Mouse (Mus musculus): ENCODE results near the gene Pold4.
"Not testable (repeated sequence)": the region's sequence is repeated elsewhere in the genome, so short reads cannot be mapped to it uniquely, and the experiment has no call there.

Pold4 gene

DNA sequence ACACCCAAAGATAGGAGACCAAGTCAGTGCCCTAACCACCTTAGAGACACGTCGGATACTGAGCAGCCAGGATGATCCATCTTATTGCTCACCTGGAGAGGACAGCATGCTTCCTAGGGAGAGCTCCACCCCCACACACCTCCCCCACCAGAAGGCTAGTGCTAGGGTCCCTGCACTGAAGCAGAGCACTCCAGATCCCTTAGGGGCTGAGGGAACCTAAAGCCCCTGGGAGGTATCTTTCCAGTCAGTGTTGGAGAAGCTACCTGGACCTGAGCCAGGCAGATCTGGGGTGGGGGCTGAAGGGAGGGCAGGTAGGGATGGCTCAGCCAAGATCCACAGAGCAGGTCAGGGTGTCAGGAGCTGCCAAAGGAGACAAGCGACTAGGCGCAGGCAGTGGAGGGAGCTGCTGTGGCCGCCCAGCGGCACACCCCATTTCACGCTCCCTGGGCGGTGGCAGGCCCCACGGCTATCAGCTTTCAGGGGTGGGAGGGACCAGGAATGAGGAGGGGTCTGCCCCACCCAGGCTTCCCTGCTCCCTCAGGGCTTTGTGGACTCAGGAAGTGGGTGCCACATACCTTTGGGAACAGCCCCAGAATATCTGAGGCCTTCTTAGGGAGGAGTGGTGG lies 2.1 kb upstream of the Pold4 start:
- no peak for DNase-seq

DNA sequence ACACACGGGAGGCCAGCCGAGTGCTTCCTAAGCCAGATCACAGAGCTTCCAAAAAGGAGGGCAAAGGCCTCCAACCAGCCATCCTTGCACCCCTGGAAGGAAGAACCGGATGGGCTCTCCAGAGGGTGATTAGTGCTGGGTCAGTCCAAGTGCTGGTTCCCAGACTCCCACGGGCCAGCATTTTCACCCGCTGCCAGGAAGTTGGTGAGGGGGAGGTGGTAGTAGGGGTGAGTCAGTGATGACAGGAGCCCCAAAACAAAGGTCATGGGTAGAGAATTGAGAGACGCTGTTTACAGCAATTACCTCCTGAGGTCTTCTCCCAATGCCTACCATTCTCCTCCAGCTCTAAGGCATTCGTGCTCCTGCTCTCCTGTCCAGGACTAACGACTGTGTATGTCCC lies 1.3 kb upstream of the Pold4 start:
- DNase-seq = no peak

DNA sequence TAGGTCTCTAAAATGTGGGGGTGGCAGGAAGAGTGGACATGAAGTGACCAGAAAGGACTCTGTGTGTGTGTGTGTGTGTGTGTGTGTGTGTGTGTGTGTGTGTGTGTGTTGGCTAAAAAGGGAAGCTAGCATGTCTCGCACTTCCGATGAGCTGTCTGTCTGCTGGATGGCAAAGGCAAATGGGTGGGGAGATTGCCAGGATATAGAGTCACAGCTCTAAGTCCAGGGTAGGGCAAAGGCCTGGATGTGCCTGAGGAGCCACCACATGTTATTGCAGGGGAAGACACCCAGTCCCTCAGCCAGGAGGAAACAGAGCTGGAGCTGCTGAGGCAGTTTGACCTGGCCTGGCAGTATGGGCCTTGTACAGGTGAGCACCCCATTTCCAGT lies 480 bp downstream of the Pold4 start:
- no peak for DNase-seq

DNA sequence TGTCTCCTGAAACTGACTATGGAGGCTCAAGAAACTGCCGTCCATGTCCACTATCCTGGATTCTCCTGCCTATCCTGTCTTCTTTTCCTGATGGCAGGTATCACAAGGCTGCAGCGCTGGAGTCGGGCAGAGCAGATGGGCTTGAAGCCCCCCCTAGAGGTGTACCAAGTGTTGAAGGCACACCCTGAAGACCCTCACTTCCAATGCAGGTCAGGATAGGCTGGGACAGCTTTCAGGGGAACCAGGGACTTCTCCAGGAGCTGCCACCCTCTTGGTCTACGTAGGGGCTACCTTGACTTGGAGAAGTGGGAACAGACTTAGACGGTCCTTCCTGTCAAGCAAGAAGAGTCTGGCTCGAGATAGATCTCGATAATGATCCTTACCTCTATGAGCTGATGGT lies 952 bp downstream of the Pold4 start:
- no peak for DNase-seq

DNA sequence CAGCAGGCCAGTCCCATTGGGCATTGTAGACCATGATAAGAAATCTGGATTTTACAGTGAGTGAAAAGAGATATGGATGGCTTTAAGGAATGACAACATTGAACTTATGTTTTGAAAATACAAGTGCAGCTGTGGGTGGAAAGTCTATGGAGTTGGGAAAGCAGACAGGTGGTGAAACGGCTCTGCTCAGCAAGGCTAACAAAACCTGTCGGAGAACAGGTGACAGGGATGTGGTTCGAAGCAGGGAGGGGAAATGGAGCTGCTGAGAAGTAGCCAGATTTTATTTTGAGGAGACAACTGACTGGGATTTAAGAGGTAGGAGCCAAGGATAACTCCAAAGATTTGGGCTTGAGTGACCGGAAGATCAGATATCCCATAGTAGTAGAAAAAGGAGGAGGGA lies 2.8 kb downstream of the Pold4 start:
- no peak for DNase-seq

DNA sequence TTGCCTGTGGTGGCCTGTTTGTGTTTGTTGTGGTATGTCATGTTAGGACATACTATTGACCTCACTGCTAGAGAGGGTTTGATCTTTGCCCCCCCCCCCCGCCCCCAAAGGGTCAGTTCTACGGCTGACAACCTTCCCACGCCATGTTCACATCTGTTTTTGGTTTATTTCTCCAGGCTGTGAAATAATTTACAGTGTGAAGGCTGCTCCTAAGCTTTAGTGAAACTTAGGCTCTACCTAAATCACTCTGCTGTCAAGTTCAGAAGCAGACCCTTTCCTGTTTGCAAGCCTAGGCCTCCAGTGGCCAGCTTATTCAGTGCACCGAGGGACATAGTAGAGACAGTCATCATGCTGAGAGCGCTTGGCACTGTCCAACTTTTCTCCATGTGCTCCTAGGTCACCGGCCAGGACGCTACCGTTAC lies 8.6 kb downstream of the Pold4 start:
- no peak for DNase-seq

DNA sequence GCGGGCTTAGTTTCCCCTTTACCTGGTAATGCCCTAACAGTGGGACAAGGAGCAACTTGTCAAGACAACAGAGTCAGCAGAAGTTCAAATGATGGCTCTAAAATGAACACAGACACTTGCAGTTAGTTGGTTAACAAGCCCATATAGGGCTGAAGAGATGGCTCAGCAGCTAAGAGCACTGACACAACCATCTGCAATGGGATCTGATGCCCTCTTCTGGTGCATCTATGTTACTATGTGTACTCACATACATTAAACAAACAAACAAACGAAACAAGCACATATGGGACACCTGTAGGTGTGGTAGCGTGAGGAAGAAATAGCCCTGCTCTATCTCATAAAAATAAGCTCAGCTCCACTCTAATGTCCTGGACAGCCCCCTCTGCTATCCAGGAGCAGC lies 10.7 kb downstream of the Pold4 start:
- no peak for DNase-seq

DNA sequence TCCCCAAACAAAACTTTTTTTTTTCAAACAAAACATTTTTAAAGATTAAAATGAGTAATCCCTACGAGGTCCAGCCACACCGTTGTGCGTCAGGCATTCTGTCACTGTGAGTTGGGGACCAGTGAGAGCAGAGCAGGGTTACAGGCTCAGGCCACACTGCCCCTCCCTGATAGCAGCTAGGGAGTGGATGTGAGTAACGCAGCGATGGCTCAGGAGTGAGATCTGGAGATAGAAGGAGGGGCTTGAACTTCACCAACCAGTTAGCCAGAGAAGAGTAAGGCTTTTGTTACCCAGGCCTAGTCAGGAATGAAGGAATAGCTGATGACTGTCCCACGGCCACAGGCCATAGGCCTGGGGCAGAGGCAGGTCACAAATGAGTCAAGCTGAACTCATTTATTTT lies 13.1 kb downstream of the Pold4 start:
- DNase-seq = no peak

DNA sequence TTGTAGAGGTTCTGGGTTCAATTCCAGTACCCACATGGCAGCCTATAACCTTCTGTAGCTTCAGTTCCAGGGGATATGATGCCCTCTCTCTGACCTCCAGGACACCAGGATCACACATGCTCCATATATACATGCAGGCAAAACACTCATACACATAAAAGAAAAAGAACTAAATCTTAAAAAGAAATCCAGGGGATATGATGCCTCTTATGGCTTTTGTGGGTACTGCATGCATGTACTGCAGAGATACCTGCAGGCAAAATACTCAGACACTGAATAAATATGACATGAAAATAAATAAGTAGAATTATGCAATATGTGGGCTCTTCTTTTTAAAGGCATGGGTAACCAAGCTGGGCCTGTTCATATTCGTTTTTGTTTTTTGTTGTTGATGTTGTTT lies 15.3 kb downstream of the Pold4 start:
- no peak for DNase-seq

DNA sequence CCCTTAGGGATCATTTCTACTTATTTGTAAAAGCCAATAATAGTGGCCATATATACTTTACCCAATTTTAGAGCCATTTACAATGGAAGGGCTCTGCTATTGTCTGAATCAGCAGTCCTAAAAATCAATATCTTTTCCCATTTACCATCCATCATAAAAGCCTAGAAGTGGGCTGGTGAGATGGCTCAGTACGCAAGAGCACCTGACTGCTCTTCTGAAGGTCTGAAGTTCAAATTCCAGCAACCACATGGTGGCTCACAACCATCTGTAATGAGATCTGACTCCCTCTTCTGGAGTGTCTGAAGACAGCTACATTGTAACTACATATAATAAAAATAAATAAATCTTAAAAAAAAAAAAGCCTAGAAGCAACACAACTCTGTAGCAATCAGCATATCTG lies 17.0 kb downstream of the Pold4 start:
- DNase-seq = not testable (repeated sequence)

DNA sequence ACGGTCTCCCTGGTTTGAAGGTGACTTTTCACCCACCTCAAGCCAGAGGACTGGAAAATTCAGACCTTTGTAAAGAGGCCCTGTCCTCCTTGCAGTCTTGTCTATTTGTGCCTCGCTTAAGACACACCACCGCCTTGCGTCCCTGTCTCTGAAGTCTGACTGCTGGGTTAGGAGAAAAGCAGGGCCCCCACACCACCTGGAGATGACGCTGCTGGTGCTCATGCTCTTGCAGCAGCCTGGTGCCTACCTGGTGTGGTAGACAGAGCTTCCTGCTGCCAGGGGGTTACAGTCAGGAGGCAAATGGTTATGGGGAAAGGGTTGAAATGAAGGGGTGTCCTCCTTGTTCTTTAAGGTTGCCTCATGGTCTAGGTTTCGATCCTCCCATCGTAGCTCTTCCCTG lies 22.5 kb downstream of the Pold4 start:
- DNase-seq = no peak

DNA sequence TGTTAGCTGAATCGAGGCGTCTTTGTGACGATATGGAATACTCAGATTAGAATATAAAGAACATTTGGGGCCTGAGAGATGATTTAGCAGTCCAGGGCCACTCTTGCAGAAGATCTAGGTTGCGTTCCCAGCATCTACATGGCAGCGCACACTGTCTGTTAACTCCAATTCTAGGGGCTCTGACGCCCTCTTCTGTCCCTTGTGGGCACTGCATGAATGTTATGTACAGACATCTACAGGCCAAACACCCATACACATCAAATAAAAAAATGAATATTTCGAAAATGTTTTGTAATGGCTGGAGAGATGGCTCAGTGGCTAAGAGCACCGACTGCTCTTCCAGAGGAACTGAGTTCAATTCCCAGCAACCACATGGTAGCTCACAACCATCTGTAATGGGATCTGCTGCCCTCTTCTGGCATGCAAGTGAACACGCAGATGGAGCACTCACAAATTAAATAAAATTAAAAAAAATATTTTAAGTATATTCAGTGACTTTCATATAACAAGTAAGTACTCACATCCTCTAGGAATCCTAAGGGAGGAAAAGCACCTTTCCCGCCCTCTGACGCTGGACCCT lies 24.0 kb downstream of the Pold4 start:
- no peak for DNase-seq

DNA sequence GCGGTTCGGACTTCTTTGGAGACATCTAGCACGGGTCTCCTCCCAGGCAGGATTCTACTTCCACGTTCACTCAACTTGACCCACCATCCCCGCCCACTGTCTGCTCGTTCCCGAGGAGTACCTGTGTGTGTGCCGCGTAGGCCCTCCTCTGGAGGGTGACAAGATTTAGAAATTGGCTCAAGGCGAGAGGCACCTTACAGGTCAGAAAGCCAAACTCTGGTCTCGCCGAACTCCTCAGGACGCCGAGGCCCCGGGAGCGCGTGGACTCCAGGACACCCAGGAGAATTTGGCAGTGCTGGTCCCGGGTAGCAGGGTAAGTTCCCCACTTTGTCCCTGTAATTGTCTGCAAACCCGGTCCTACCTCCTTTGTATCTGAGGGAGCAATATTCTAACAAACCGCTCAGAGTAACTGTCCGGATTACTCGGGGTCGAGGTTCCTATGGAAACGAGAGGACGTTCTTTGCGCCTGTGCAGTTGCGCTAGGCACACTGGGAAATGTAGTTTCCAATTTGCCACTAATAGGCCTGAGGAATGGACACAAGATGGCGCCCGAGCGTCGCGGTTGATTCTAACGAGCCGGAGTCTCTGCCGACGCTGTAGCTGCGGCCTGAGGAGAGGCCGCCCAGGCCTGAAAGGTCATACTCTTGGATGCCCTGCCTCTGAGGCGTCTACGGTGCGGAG lies 25.7 kb downstream of the Pold4 start:
- peak; percentile 94 to 95 for DNase-seq

DNA sequence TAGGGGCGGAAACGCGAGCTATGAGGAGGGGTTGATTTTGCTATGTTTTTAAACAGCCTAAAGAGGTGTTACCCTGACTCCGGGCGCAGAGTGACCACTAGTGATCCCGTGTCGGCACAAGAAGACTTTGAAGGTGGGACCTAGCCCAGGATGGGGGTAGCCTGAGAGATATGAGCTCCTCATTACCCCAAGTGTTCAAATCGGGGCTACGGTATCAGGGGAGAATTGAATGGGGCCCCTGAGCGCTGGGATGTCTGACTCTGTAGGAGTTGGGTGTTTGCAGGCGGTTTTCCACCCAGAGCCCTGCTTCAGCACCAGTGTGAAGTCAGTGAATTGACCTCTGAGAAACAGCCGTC lies 26.2 kb downstream of the Pold4 start:
- no peak for DNase-seq

DNA sequence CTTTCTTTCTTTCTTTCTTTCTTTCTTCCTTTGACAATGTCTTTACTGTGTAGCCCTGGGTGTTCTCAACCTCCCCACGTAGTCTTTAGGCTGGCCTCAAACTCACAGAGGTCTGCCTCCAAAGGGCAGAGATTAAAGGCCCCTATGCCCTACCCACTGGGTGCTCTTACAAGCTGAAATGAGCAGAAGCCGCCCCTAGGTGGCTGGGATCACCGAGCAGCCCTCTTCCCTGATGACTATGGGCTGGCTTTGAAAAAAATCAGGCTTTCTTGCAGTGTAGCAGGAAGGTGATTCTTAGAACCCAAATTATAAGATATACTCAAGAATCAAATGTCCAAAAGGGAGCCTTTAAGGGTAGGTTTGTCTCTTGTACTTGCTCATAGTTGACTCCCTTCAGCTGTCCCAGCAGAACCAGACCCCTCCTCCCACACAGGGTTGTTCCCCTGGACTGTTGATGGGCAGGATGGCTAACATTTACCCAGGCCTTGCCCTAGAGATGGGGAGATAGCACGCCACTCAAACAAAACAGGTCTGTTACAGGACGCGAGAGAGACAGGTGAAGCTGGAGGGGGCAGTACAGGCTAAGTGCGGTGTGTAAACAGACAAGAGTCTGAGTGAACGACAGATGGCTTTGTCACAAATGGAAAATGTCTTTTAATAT lies 29.5 kb downstream of the Pold4 start:
- DNase-seq = no peak

DNA sequence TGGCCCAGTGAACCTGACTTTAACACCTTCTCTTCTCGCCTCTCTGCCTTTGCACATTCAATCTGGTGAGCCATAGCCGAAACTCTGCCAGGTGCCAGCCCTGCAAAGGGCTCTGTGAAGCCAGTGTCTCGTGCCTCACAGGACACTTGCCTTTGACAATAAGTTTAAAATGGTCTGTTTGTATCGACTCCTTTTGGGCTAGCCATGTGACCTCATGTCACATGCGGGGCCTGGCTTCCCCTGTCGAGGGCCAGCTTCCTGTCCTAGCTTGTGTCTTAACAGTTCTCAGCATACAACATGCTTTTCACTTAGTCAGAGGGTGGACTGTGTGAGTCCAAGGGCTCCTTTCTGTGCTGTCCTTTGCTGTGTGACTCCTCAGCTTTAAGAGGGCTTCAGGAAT lies 31.1 kb downstream of the Pold4 start:
- DNase-seq = no peak

DNA sequence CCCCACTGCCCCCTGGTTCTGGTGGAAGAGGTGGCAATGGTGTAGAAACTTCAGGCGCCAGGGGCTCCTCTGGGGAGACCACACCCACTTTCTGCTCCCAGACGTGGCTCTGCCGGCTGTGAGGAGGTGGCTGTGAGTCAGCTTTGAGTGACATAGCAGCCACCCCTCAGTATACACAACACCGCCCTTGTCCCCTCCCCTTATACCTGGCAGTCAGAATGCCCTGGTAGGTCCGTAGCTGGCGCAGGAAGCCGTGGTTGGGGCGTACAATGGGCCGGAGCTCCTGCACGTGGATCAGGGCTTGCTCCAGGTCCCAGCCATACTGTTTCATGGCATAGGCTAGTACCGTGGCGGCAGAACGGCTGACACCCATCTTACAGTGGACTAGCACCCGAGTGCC lies 32.0 kb downstream of the Pold4 start:
- no peak for DNase-seq

DNA sequence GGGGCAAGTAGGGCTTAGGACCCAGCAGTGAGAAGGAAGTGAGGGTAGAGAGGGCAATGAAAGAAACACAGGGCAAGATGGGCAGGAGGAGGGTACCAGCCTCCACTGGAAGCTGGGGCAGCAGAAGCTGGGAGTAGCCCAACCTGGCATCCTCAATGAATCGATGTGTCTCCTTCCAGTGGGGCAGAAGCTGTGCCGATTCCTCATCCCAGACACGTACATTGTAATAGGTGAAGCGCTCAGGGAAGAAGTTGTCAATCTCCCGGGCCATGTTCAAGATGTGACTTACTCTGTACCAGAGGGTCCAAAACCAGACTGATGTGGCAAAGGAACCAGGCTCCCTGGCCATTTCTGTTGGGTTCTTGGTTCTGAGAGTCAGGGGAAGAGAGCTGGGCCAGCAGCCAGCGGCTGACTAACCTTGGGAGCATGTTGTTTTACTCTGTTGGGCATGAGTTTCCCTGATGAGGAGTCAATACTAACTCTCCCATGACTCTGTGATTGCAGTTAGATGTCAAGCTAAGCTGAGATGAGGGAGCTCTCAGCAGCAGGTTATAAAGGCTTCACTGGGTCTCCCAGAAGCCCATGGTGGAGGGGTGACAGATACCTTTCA lies 32.6 kb downstream of the Pold4 start:
- no peak for DNase-seq

DNA sequence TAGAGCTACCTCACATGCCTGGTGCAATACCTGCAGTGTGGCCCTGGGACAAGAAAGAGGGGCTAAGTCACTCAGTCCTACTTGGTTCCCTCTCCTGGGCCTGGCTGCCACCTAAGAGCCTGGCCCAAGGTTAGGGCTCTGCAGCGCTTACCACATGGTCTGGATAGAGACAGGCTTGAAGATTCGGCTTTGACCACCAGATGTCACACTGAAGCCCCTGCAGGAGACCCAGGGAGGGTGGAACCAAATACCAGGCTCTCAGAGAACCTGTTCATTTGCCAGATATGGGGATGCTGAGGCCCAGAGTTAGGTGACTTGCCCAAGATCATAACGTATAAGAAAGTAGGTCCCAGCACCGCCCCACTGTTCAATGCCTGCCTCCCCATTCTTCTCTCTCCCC lies 34.3 kb downstream of the Pold4 start:
- DNase-seq = no peak

DNA sequence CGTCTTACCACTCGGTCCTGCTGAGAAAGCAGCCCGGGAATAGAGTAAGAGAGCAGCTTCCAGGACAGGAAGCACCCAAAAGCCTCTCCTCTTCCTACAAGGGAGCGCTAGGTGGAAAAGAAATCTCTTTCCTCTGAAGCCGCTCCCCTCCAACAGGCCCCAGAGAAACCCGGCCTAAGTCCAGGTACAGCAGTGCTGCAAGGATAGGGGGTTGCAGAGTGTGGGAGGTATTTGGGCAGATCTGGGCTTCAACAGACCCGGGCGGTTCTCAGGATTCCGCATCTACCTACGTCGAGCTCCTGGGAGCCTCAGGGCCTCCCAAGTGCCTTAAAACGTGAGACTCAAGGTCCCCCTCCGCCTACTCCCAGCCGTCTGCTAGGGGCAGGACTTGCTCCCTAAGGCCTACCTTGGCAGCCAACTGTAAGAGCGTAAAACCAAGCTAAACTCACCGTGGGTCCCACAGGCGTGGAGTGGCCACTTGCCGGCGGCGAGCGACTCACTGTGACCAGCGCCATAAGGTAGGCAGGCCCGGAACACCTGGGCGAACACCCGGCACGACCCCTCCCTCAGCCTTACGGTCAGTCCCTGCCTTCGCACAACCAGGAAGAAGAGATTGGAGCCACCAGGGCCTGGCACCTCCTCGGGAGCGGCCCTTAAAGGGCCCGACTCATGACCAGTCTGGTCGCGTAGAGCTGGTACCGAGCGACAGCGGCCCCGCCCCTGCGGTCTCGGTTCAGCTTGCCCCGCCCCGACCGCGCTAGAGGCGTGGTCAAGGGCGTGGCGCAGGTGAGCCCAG lies 37.1 kb downstream of the Pold4 start, which contains the start of gene Ssh3:
Gene Ssh3 (minus strand): TSS at position 615 of the 796 bp plus-strand sequence.
- peak; percentile 83 to 85 for DNase-seq

DNA sequence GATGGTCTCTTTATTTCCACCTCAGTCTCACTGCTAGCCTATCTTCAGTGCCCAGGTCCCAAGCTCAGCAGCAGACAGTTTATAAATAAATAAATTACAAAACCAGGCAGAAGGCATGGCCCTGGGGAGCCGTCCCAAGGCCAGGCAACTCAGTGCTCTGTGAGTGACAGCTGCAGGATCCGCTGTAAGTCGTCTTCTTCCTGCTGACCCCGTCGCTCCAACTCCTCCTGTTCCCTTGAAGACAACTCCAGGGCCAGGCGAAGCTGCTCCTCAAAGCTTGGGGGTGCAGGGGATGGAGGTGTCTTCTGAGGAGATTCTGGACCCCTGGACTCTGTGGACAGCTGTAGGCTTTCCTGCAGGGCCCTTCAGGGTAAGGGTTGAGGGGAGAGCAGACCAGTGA lies 38.5 kb downstream of the Pold4 start:
- peak in 1 of 2 experiments; percentile 19 for DNase-seq

DNA sequence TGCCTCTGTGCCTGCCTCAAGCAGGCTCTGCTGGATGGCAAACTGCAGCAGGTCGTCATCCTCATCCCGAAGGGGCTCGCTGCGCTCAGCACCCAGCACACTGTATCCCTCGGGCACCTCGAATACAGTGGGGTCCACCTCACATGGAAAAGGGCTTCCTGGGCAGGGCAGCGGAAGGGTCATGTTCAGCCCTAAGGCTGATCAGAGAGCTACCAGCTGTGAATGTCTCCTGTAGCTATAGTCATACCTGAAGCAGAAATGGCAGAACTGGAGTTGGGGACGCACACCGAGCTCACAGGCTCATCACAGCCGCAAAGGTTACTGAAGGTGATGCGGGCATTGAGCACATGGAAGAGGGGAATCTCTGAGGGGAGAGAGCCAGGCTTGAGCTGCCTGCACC lies 39.3 kb downstream of the Pold4 start:
- no peak for DNase-seq

DNA sequence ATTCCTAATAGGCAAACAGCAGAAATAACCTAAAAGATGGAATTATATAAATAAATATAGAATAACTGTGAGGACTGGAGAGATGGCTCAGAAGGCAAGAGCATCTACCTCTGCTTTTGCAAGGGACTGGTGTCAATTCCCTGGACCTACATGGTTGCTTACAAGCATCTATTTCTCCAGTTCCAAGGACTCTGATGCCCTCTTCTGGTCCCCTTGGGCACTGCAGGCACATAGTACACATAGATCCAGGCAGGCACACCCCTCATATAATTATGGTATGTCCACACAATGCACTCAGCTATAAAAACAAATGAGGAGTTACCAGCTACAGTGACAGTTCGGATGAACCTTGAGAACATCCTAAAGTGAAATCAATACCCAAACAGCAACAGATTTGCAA lies 47.8 kb downstream of the Pold4 start:
- DNase-seq = no peak

All from cerebellum, adult 18-20 months (tissue).